Mouse (Mus musculus) liver, adult (tissue): ENCODE results near the gene Synj2.

Experiments used
- GATA4 ChIP-seq: IDR thresholded peaks from 2 replicates; pipeline ENCODE4 v1.6.1; 2014; ENCODE audit warnings: mild to moderate bottlenecking, low read length; ENCODE audit not compliant: insufficient replicate concordance

Synj2 gene

GRCm38 (mm10) chr17:6083323-6083890, 142.3 kb downstream of the Synj2 start:
- no peak for TF ChIP-seq GATA4

GRCm38 (mm10) chr17:6091604-6092003, 150.5 kb downstream of the Synj2 start:
- TF ChIP-seq GATA4, result no peak
